Mouse (Mus musculus): ENCODE data around the gene Olig1. TPM values are rescaled to one million over a fixed set of nuclear protein-coding genes. Genes with fewer than 3 reads are reported as not detected.
"Not testable (repeated sequence)": the region's sequence is repeated elsewhere in the genome, so short reads cannot be mapped to it uniquely, and the experiment has no call there.

Olig1 gene
- total RNA-seq, 2 experiments from 2014 or later, result 108 to 112 TPM

- DNase-seq (ENCODE audit: low spot score in 2 of 2), result peak in 1 of 2 experiments; percentile 39
- intact Hi-C loops (cut with DNase I), result loop anchor here (2.0 kb wide), 2 partner anchors 37 to 71 kb away; no protein-coding TSS in a partner anchor
These were observed 36.2 kb upstream of the Olig1 start for GRCm38 (mm10) chr16:91233241-91233944.

GRCm38 (mm10) chr16:91239024-91239423 lies 30.5 kb upstream of the Olig1 start:
- intact Hi-C loops (cut with DNase I), result no loop called here

GRCm38 (mm10) chr16:91246292-91246691 lies 23.3 kb upstream of the Olig1 start:
- no peak for DNase-seq (ENCODE audit: low spot score in 2 of 2)
- intact Hi-C loops (cut with DNase I), result no loop called here

More at GRCm38 (mm10) chr16:91239024-91239423, 30.5 kb upstream of the Olig1 start:
- no peak for DNase-seq (ENCODE audit: low spot score in 2 of 2)

GRCm38 (mm10) chr16:91255419-91256164 lies 14.0 kb upstream of the Olig1 start:
- DNase-seq (ENCODE audit: low spot score in 2 of 2); intact Hi-C loops (cut with DNase I): not testable (repeated sequence)

GRCm38 (mm10) chr16:91258956-91259355 lies 10.6 kb upstream of the Olig1 start:
- intact Hi-C loops (cut with DNase I), result no loop called here
- no peak for DNase-seq (ENCODE audit: low spot score in 2 of 2)

GRCm38 (mm10) chr16:91260861-91261260 lies 8.7 kb upstream of the Olig1 start:
- intact Hi-C loops (cut with DNase I), result no loop called here
- no peak for DNase-seq (ENCODE audit: low spot score in 2 of 2)

GRCm38 (mm10) chr16:91262467-91263220 lies 6.9 kb upstream of the Olig1 start:
- intact Hi-C loops (cut with DNase I), result no loop called here
- peak; percentile 7 to 66 for DNase-seq (ENCODE audit: low spot score in 2 of 2)

- intact Hi-C loops (cut with DNase I), result no loop called here
- peak; percentile 39 to 62 for DNase-seq (ENCODE audit: low spot score in 2 of 2)
These were observed 3.6 kb upstream of the Olig1 start for GRCm38 (mm10) chr16:91265972-91266371.

GRCm38 (mm10) chr16:91268724-91269452 lies 684 bp upstream of the Olig1 start:
- intact Hi-C loops (cut with DNase I), result no loop called here
- DNase-seq (ENCODE audit: low spot score in 2 of 2), result no peak

GRCm38 (mm10) chr16:91270212-91270971 lies 820 bp downstream of the Olig1 start:
- intact Hi-C loops (cut with DNase I), result loop anchor here (2.0 kb wide), 2 partner anchors 38 to 46 kb away; partner anchors contain the start of gene Olig2
- peak; percentile 24 to 49 for DNase-seq (ENCODE audit: low spot score in 2 of 2)

- intact Hi-C loops (cut with DNase I), result loop anchor here (2.0 kb wide), 2 partner anchors 38 to 46 kb away; partner anchors contain the start of gene Olig2
- DNase-seq (ENCODE audit: low spot score in 2 of 2), result peak in 1 of 2 experiments; percentile 5
These were observed 1.5 kb downstream of the Olig1 start for GRCm38 (mm10) chr16:91270982-91271549.

- intact Hi-C loops (cut with DNase I), result loop anchor here (2.0 kb wide), 2 partner anchors 39 to 47 kb away; partner anchors contain the start of gene Olig2
- peak in 1 of 2 experiments; percentile 15 for DNase-seq (ENCODE audit: low spot score in 2 of 2)
These were observed 2.1 kb downstream of the Olig1 start for GRCm38 (mm10) chr16:91271634-91272033.

GRCm38 (mm10) chr16:91280516-91280915 lies 10.9 kb downstream of the Olig1 start:
- DNase-seq (ENCODE audit: low spot score in 2 of 2), result peak in 1 of 2 experiments; percentile 33
- intact Hi-C loops (cut with DNase I), result no loop called here

GRCm38 (mm10) chr16:91292080-91292479 lies 22.5 kb downstream of the Olig1 start:
- no peak for DNase-seq (ENCODE audit: low spot score in 2 of 2)
- intact Hi-C loops (cut with DNase I), result no loop called here

GRCm38 (mm10) chr16:91292719-91293333 lies 23.3 kb downstream of the Olig1 start:
- intact Hi-C loops (cut with DNase I), result no loop called here
- no peak for DNase-seq (ENCODE audit: low spot score in 2 of 2)

- intact Hi-C loops (cut with DNase I), result no loop called here
- no peak for DNase-seq (ENCODE audit: low spot score in 2 of 2)
These were observed 28.2 kb downstream of the Olig1 start for GRCm38 (mm10) chr16:91297726-91298125.

GRCm38 (mm10) chr16:91299412-91299811 lies 29.8 kb downstream of the Olig1 start:
- no peak for DNase-seq (ENCODE audit: low spot score in 2 of 2)
- intact Hi-C loops (cut with DNase I), result no loop called here
